Mouse (Mus musculus): ENCODE data around the gene Nmnat2. TPM values are rescaled to one million over a fixed set of nuclear protein-coding genes. Genes with fewer than 3 reads are reported as not detected.

Gene Nmnat2
- total RNA-seq, 2 experiments from 2014 or later: 124 to 128 TPM

DNA sequence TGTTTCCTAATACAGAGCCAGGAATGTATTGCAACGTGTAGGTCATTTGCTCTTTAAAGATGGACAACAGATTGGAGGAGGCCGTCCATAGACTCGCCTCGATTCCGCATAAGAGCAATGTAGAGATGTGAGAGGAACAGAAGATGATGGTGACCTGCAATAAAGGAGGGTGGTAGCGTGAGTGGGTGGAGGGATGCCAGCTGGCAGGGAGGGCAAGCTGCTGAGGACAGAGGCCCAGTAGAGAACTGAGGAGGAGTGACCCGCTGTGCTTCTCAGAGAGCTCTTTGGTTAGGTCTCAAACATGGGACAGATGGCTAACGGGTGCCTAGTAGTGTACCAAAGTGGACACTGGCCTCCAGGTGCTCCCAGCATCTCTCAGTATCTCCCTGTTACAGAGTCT lies 23.9 kb downstream of the Nmnat2 start:
- DNase-seq (ENCODE audit: extremely low spot score in 1 of 2, low spot score in 1 of 2): no peak

DNA sequence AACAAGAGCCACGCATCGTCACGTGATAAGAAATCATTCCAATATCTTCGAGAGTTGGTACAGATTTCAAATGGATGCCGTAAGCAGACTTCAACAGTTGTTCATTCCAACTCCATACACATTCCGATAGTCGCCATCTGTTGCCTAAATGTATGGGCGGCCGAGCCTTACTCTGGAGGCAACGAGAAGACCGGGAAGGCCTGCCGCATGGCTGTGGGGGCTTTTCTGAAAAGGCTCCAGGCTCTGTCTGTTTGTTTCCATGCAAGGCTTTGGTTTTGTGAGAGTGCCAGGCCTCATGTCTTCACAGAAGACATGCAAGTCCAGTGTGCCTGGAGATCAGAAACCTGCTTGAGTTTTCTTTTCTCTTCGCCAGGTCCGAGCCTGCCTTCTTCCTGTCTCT lies 28.6 kb downstream of the Nmnat2 start:
- no peak for DNase-seq (ENCODE audit: extremely low spot score in 1 of 2, low spot score in 1 of 2)

DNA sequence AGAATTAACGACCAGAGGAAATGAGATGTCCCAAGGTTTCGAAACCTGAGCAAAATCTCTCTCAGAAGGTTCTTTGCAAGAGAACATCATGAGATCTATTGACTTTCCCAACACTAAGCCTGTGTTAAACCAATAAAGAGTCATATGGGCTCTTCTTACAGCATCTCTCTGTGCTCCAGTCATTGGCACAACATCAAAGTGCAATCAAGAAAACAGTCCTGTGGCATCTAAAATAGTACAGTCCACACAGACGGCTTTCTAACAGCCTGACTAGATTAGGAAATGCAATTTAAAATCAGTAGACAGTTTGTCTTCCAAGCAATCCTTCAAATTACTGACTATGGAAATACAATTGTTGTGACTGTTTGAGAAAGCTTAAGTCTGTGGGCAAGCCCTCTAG lies 32.2 kb downstream of the Nmnat2 start:
- no peak for DNase-seq (ENCODE audit: extremely low spot score in 1 of 2, low spot score in 1 of 2)

DNA sequence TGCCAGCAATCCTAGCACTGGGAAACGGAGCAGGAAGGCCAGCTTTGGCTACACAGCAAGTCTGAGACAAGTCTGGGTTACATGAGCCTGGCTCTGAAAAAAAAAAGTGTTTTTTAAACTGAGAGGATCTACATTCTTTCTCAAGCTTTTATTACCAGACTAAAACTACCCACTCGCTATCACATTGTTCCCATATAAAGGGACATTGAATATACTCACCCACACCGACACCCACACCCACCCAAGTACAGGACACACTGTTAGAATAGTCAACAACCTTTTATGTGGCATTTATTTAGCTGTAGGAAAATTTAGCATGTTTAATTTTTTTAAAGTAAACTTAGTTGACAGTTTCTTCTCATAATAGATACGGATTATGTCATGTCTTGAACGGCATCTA lies 35.3 kb downstream of the Nmnat2 start:
- DNase-seq (ENCODE audit: extremely low spot score in 1 of 2, low spot score in 1 of 2): no peak

DNA sequence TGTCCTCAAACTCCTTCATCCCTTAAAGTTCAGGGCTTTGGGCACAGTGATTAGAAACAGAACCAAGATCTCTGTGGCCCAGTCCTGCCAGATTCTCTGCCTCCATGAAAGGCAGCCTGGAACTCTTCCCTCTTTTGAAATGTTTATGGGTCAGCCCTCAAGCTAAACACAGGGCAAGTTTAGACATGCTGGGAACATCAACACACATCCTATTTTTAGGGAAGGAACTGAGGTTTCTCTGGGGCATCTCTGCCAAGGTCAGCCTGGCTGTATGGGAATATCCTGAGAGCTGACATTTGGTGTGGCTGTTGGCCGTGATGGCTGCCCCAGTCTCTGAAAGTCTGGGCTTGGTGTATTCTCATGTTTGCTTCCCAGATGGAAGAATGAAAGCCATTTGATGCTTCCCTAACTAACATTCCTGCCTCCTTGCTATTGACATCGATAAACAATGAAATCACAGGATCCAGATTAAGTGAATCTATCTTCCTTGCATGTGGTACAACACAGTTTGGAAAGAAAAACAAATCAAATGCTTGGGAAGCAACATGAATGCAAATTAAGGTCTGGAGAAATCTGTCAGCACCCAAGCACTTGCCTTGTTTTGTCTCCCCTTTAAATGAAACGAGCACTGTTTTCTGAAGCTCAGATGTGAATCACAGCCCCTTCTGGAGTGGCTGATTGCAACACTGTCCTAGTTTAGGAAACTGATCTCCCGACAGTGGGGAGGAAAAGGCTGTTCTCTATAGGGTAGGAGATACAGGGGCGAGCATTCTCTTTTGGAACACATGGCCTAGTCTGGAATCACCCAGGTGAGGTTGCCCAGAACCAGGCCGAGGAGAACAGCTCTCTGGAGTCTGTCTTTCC lies 37.7 kb downstream of the Nmnat2 start:
- no peak for DNase-seq (ENCODE audit: extremely low spot score in 1 of 2, low spot score in 1 of 2)

DNA sequence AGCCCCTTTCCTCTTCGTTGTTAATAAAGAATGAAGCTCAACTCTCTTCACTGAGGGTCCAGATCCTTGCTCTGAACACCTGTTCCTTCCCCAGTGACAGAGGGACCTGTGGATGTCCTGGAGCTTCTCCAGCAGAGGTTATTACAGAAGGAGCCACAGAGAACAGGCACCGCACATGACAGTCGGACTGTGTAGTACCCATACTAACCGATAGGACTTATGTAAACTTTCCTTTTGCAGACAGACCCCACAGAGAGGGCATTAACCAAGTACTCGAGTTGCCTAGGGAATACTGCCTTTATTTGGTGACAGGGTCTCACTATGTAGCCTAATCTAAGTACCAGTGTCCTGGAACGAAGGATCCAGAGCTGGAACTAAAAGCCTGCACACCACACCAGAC lies 39.0 kb downstream of the Nmnat2 start:
- no peak for DNase-seq (ENCODE audit: extremely low spot score in 1 of 2, low spot score in 1 of 2)

DNA sequence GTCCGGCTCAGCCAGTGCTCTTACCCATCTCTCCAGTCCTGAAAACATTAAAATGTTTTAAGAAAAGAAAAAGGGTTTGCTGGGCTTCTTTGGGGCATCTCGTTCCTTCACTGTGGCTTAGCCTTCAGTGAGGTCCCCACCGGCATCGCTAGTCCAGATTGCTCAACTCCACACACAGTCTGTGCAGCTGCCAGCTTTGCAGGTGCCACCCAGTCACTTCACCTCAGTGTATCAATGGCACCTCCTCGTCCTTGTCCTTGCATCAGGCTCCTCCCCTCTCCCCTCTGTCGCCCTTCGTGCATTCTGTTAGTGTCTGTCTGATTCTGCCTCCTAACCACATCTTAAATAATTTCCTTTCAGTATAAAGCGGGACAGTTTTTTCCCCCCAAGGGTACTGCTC lies 45.2 kb downstream of the Nmnat2 start:
- DNase-seq (ENCODE audit: extremely low spot score in 1 of 2, low spot score in 1 of 2): no peak

DNA sequence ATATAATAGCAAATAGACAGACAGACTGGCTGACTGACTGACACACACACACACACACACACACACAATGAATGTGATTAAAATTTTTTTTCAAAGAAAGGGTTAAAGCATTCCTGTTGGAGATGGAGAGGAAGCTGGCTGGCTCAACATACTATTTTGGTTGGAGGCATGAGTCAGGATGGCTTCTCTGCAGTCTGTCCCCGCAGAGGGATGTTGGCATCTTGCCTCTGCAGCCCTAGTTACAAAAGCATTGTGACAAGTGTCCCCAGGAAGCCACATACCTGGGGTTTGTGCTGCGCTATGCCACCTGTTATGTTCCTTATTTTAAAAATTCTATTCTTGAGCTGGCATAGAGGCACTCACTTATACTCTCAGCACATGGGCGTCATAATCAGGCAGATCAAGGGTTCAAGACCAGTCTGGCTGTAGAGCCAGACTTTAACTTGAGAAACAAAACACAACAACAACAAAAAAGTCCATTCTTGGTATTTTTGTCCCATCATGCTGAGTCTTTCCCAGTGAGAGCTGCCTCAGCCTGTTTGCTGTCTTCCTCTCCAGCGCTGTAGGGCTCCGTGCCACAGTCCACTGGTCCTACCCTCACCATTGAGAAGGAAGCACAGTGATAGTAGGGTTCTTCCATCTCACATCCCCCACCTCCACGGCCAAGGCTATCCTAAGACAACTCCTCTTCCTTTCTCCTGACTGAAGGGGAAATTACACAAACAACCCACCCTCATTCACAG lies 45.9 kb downstream of the Nmnat2 start:
- DNase-seq (ENCODE audit: extremely low spot score in 1 of 2, low spot score in 1 of 2): peak; percentile 29 to 49

DNA sequence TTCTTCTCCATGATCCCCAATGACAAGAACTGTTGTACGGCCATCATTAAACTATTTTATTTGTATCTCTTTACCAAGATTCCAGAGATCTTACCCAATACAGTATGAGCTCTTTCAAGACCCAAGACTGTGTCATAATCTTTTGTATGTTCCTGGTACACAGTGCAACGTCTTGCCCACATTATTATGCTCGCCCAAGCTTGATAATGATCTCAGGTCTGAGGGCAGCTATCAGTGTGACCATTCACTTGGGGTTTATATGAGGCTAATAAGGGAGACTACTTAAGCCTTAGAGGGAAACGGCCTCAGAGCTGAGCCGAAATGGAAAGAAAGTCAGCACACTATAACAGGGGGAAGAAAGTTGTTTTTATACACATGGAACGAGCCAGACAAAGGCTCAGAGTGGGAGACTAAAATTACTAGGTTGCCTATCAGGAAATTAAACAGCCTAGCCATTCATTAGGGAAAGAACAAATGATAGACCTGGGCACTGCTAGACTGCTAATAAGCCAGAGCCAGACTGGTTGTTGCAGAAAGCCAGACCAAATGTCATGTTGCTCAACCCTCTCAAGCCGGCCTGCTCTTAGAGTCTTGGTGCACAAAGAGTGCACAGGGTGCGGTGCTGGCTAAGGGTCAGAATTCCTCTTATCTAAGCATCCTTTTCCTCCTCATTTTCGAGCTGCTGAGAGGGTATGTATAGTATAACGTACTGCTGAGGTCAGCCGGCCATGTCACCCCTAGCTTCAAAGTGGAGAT lies 47.7 kb downstream of the Nmnat2 start:
- DNase-seq (ENCODE audit: extremely low spot score in 1 of 2, low spot score in 1 of 2): no peak

DNA sequence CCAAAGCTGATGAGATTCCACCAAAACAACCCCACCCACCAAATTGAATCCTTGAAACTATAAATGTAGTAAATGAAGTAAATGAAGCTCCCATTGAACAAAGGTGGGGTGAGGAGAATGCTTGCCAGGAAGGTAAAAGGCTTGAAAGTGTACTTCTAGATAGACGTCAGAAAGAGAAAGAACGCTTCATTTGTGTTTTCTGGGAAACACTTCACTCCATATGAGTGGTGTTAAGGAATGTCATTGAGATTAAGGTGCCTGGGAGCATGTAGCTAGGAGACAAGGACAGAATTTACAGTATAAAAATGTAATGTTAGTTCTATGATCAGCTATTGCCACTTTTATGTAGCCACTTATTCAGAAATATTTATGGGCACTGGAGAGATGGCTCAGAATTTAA lies 49.7 kb downstream of the Nmnat2 start:
- no peak for DNase-seq (ENCODE audit: extremely low spot score in 1 of 2, low spot score in 1 of 2)

DNA sequence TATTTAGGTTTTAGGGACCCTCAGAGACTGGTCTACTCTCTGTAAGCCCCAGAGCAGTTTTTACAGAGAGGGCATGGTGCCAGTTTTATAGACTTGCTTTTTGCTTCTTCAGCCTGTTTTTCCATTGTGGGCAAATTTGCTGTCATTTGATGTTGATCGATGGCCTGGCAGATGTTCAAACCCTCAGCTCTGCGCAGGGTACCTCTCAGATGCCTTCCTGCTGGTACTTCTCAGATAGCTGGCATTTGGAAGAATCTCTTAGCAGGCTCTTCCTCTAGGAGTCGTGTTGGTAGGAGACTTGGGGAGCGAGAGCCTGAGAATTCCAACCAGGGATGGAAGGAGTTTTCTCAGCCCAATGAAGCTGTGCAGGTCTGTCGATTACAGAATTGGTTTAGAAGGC lies 51.3 kb downstream of the Nmnat2 start:
- DNase-seq (ENCODE audit: extremely low spot score in 1 of 2, low spot score in 1 of 2): no peak

DNA sequence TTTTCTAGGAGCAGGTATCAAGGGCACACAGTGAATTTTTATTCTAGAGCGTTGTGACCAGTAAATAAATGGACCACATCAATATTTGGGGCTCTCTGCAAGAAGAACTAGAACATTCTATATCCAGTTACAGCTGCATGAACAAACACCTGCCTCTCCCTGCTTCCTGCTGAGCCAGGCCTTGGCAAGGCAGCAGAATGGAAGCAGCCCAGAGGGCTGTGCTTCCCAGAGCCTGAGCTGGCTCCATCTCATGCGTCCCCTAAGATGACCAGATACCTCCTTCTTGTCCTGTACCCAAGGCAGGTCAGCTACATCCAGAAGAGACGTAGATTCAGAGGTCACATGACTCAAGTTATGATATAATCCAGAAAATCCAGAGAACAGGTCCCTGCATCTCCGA lies 52.0 kb downstream of the Nmnat2 start:
- no peak for DNase-seq (ENCODE audit: extremely low spot score in 1 of 2, low spot score in 1 of 2)

DNA sequence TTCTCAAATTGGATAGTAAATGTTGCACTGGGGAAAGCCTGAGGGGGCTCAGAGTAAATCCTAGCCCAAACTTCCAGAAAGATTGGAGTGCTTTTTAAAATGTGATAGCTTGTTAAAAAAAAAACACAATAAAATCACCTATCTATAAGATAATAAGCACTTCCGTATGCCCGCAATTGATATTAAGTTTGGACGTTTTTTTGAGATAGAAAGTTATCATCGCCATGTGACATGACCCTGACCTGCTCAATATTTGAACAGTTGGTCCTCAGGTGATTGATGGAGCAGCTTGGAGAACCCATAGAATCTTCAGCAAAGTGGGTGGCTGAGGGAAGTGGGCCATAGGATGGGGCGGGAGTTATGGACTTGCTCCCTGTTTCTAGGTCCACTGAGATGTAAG lies 52.5 kb downstream of the Nmnat2 start:
- DNase-seq (ENCODE audit: extremely low spot score in 1 of 2, low spot score in 1 of 2): no peak

DNA sequence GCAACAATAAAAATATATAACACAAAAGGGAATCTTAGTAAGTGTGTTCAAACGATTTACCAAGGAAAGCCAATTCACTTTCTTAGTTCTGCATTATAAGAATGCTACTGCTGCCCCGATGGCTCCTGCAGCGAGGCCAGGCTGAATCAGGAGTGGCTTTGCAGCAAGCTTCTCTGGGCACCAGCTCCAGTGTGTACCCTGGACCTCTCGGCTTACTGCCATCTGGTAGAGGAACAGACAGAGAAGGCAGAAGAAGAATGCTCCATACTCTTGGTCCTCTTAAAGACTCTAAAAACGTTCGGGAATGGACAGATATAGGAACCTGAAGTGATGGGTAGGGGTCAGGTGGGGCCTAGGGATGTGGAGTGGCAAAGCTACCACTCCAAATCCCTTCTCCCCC lies 53.0 kb downstream of the Nmnat2 start:
- no peak for DNase-seq (ENCODE audit: extremely low spot score in 1 of 2, low spot score in 1 of 2)

DNA sequence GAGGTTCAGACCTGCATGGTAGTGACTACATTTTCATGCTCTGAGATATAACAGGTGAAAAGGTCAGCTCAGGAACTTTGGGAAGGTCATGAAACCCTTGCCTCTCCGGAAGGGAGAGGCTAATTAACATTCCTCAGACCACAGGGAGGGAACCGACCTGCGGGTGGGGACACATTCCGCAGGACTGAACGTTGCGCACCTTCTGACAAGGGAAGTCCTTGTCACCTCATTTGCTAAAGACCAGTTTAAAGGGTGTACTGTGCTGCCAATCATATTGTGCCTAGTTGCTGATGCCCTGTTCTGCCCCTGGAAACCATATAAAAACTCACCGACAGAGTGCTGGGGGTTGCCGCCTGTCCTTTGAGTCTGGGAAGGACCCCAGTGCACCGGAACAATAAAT lies 54.5 kb downstream of the Nmnat2 start:
- DNase-seq (ENCODE audit: extremely low spot score in 1 of 2, low spot score in 1 of 2): no peak

DNA sequence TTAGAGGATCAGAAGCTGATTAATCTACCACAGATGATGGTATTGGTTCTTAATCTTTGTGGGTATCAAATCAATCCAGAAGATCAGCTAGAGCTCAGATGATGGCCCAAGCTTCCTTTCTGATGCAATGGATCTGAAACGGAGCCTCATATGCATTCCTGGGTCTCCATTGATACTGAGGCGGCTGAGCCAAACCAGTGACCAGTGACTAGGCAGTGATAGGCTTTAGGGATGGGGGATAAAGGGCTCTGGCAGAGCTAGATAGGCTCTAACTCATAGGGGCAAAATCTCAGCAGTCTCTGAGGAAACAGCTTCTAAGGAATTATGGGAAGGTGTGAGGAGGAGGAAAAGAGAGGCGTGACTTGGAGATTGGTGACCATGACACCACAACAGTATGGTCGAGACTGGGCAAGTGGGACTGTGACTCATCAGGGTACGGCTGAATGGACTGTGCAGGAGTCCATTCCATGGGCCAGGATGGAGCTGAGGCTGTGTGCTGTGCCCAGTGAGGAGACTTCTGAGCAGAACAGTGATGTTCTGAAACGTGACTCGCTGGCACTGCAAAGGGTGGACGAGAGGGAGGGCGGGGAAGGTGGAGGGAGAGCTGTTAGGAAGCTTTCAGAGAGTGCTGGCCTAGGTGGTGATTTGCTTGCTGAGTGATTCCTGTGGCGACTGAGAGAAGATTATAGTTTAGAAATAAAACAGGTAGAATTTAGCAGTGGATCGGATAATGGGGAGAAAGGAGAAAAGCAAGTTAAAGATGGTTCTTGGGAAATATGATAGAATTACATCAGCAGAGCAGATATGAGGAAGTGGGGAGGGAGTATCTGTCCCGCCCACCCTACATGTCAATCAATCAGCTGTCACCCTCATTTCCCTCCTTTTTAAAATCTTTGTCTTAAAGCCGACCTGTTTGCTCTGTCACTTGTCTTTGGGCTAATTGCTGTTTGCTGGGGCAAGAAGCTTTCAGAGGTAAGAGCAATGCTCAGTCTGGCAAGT lies 55.9 kb downstream of the Nmnat2 start:
- no peak for DNase-seq (ENCODE audit: extremely low spot score in 1 of 2, low spot score in 1 of 2)

DNA sequence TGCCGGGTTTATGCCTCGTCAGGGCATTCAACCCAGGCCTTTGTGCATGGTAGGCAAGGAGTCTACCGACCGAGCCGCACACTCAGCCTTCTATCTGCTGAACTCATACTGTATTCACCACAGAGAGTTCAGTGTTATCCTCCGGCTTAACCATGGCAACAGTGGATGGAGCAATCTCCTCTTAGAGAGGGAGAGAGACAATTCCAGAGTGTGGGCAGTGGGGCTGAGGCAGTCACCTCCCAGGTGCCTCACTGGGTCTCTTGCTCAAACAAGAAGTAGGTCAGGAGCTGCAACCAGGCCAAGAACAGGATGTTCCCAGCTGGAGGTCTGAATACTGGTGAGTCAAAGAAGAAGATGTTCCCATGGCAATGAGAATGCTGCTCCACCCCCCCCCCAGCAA lies 56.8 kb downstream of the Nmnat2 start:
- DNase-seq (ENCODE audit: extremely low spot score in 1 of 2, low spot score in 1 of 2): no peak

DNA sequence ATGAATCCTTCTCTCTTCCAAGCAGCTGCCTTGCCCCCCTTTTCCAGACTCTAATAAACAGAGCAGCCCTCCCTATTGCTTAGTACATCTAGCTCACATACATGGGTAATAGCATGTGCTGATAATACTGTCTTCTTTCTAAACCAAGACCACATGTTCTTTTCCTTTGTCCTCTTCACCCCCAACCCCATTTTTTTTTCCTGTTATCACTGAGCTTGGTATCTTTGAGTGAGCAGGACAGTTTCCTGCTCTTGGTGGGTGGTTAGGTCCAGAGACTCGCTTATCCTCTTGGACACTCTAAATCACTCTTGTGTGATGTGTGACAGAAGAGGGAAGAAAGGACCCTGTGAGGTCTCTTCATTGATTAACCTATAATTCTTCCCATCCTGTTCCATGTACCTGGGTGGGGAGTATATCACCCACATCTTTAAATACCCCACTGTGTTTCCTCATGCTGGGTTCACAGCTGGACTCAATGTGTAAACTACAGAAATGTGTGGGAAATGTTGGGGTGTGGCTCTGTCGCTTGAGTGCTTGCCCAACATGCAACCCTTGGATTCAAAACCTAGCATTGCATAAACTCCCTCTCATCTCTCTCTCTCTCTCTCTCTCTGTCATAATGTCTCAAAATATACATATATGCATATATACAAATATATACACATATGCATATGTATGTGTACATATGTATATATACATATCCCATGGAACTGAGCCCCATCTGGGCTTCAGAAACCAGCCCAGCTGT lies 58.9 kb downstream of the Nmnat2 start:
- DNase-seq (ENCODE audit: extremely low spot score in 1 of 2, low spot score in 1 of 2): no peak

DNA sequence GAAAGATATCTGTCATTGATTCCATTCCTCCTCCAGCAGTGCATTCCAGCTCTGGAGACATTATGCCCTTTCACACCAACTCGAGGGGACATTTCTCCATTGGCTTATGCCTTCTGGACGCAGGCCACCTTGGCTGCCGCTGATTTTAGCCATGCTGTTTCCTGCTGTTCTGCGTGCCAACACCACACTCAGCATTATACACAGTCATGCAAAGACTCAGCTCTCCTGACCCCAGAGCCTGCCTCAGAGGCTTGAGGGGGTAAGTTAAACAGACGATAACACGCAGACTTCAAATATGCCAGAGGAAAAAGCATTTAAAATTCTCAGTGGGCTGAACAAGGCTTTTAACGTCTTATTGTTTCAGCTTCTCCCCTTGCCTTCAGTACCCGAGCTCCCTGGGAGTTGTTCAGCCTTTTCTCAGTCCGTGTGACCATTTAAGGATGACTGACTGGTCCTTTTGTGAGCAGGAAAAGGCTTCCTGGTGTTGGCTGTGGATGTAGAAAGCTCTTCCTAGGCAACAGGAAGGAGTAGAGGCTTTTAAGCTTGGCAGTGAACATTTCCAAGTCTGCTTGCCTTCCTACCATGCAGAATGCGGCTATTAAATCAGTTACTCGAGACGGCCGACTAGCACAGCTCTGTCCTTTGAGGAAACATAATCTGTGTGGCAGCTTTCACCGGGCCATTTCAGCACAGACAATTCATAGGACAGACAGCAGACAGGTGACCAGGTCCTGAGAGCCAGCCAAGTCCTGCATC lies 59.8 kb downstream of the Nmnat2 start:
- no peak for DNase-seq (ENCODE audit: extremely low spot score in 1 of 2, low spot score in 1 of 2)

Data from layer of hippocampus, postnatal 25 days (tissue).